Comparison of ENCODE assay signal across 9 mouse cellular contexts in genomic region chr1:45905107-45905821, GRCm38 (mm10). TPM values are rescaled to one million over a fixed set of nuclear protein-coding genes. Genes with fewer than 3 reads are reported as not detected.
DNase-seq lines count a peak whose midpoint lies in the region; ATAC-seq lines count a peak whose summit lies in the region.
"Had no signal": no experiment of that assay in that cellular context is flagged by ENCODE, and none has a peak within 500 bp of the region (broad histone marks: within the 10 kb centered on the region; RNA-seq: fewer than 3 reads in every experiment).

No protein-coding gene starts in this region.

- H3K9ac ChIP-seq in lung, embryonic 15.5 days, result no peak overlapping the region

- no peaks in the 10 kb centered on the region for H3K27me3 ChIP-seq in lung, embryonic 15.5 days

- H3K4me3 ChIP-seq in lung, embryonic 15.5 days, result no peak overlapping the region

- no peaks in the 10 kb centered on the region for H3K9me3 ChIP-seq in lung, embryonic 15.5 days

- peaks cover 9% of the 10 kb centered on the region for H3K4me1 ChIP-seq in lung, embryonic 15.5 days

- whole genome bisulfite sequencing in lung, embryonic 15.5 days, result 16% methylated on average over 5 of the region's 5 CpGs

- H3K4me2 ChIP-seq in lung, embryonic 15.5 days, result no peak overlapping the region

- no peaks in the 10 kb centered on the region for H3K36me3 ChIP-seq in lung, embryonic 15.5 days

- H3K27ac ChIP-seq in lung, embryonic 15.5 days, result no peak overlapping the region

- ATAC-seq in lung, embryonic 15.5 days (ENCODE audit: borderline replicate concordance, extremely low read depth, low FRiP score, low TSS enrichment), result peak; percentile 83; the same call in 1 of the 2 replicates
- ATAC-seq in inflammation-experienced regulatory T-cells, adult 6 months, result no peak

- DNase-seq in ovary, adult 18-20 months (ENCODE audit: low spot score), result peak; percentile 71
- no peak for DNase-seq in ovary, postnatal 10 days (ENCODE audit: low spot score)
- peak; percentile 46 to 54 for DNase-seq in heart, adult 9 months (ENCODE audit: low spot score in 2 of 2)
- peak; percentile 58 to 80 for DNase-seq in kidney, adult 8-10 months
- peak; percentile 52 for DNase-seq in retina, embryonic 14.5 days (ENCODE audit: low spot score)
- DNase-seq in layer of hippocampus, postnatal 14 days (ENCODE audit: low spot score in 2 of 2), result no peak

RNA-seq across cellular contexts. Expression of gene Gm5269, which starts 15.2 kb away (rescaled TPM):
- polyA plus RNA-seq in lung, embryonic 15.5 days (2015; fragmentation: Nextera tagmentation; extraction: Ambion mirVana), result not detected in 2 replicates
- total RNA-seq in layer of hippocampus, postnatal 14 days (2021), result not detected
- not detected for polyA plus RNA-seq in inflammation-experienced regulatory T-cells, adult 6 months (2017; shearing (Covaris generic))
- total RNA-seq: MEL had no signal

RNA-seq across cellular contexts. Expression of gene Slc40a1, which starts 21.1 kb away (rescaled TPM):
- 43.7 and 44.6 TPM in 2 replicates for polyA plus RNA-seq in lung, embryonic 15.5 days (2015; fragmentation: Nextera tagmentation; extraction: Ambion mirVana)
- 10 to 100 TPM; 14.9 to 15.9 TPM for total RNA-seq in layer of hippocampus, postnatal 14 days (2021)
- polyA plus RNA-seq in inflammation-experienced regulatory T-cells, adult 6 months (2017; shearing (Covaris generic)), result 1 to 10 TPM in 1 of 3 experiments, under 1 TPM in 2; 0.75 to 5.6 (median 0.94) TPM

Comparison
In these comparisons a context has a peak if more than half of its experiments do, and no peak if none do; other contexts are left out.
1. DNase-seq: peak in ovary, adult 18-20 months (single experiment), heart, adult 9 months (2 of 2), kidney, adult 8-10 months (2 of 2) and retina, embryonic 14.5 days (single experiment); none in ovary, postnatal 10 days (single experiment) and layer of hippocampus, postnatal 14 days (0 of 2).